Mouse (Mus musculus) forebrain, embryonic 12.5 days (tissue): ENCODE measurements around the gene Rars2. TPM values are rescaled to one million over a fixed set of nuclear protein-coding genes. Genes with fewer than 3 reads are reported as not detected.

Experiments used
- ATAC-seq: fragments of 200-750 bp; cut with Nextera tagmentation; 2 replicates; pipeline ENCODE4 v1.8.0; 2017; ENCODE audit warnings: moderate TSS enrichment; ENCODE audit not compliant: low FRiP score
- H3K27ac ChIP-seq: fragments of 300-500 bp; sonication (generic); 2 replicates; pipeline ENCODE4 v1.5.1; 2016; ENCODE audit warnings: mild to moderate bottlenecking
- H3K27me3 ChIP-seq: fragments of 300-500 bp; sonication (generic); 2 replicates; pipeline ENCODE4 v1.6.1; 2016; ENCODE audit warnings: mild to moderate bottlenecking
- H3K36me3 ChIP-seq: fragments of 300-500 bp; sonication (generic); replicated peaks from 2 replicates; pipeline ENCODE4 v1.6.1; 2016; ENCODE audit warnings: mild to moderate bottlenecking
- H3K4me1 ChIP-seq: fragments of 300-500 bp; sonication (generic); 2 replicates; pipeline ENCODE4 v1.6.1; 2016
- H3K4me2 ChIP-seq: fragments of 300-500 bp; sonication (generic); 2 replicates; pipeline ENCODE4 v1.6.1; 2016; ENCODE audit warnings: mild to moderate bottlenecking, moderate library complexity
- H3K4me3 ChIP-seq: fragments of 300-500 bp; sonication (generic); replicated peaks from 2 replicates; pipeline ENCODE4 v1.5.1; 2016; ENCODE audit warnings: mild to moderate bottlenecking
- H3K9ac ChIP-seq: fragments of 300-500 bp; sonication (generic); 2 replicates; pipeline ENCODE4 v1.6.1; 2016; ENCODE audit warnings: mild to moderate bottlenecking
- H3K9me3 ChIP-seq: fragments of 300-500 bp; sonication (generic); 2 replicates; pipeline ENCODE4 v1.6.1; 2016
- WGBS: fragments of 180-500 bp; shearing (Covaris S2); methylation state at CpG from one replicate; pipeline ENCODE4 v1.1.7; 2016; 5-methylcytosine and 5-hydroxymethylcytosine counted together
- polyA plus RNA-seq: library from polyadenylated mRNA; unstranded; fragments of >200 nt; fragmentation: Nextera tagmentation; extraction: Ambion mirVana; gene quantifications from 2 replicates; pipeline ENCODE4 v1.2.1, GENCODE M21; 2016

The Rars2 gene
- polyA plus RNA-seq, 1 experiment from 2014 or later, result 83.7 TPM

DNA sequence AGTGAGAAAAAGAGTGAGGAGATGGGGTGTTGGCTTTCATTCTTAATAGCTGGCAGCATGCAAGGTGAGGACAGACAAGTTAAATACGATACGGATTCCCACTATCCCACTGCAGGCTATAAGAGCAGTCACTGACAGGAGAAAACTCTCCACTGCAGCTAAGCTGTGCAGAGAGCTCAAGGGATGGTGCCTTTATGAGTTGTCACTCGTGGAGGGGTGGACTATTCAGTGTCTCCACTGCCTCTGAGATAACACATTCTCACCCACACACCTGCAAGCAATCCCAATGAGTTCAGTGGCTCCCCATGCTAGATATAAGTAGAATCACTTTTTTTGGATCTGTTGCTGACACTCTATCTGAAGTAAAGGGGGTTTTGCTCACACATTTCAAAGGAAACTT lies 93.4 kb downstream of the Rars2 start:
- Histone ChIP-seq H3K4me1 (no peaks in the 10 kb centered on the region), H3K27ac (no peak overlapping the region), H3K36me3 (no peaks in the 10 kb centered on the region), H3K4me3 (no peak overlapping the region), H3K9me3 (no peaks in the 10 kb centered on the region), H3K4me2 (no peak overlapping the region), H3K27me3 (no peaks in the 10 kb centered on the region), H3K9ac (no peak overlapping the region)
- ATAC-seq, result no peak
- 86% methylated on average over 3 of the region's 3 CpGs for WGBS

Other genes starting within 250 kb of the Rars2 start
- 111 and 118 TPM in 2 replicates for gene Akirin2, start 64.0 kb upstream of the Rars2 start, polyA plus RNA-seq
- gene Orc3, start within 50 bp of the Rars2 start, polyA plus RNA-seq, result 118 and 120 TPM in 2 replicates
- gene Slc35a1, start 72.5 kb downstream of the Rars2 start, polyA plus RNA-seq, result 50.2 and 50.8 TPM in 2 replicates
- 1.4 and 1.8 TPM in 2 replicates for gene Cfap206, start 115.2 kb downstream of the Rars2 start, polyA plus RNA-seq
- not detected in 2 replicates for gene Gm136, start 141.3 kb downstream of the Rars2 start, polyA plus RNA-seq
- 49.9 and 50.2 TPM in 2 replicates for gene Smim8, start 163.5 kb downstream of the Rars2 start, polyA plus RNA-seq